Mouse (Mus musculus): ENCODE data around the gene Calcoco1. TPM values are rescaled to one million over a fixed set of nuclear protein-coding genes. Genes with fewer than 3 reads are reported as not detected.

The Calcoco1 gene
- polyA plus RNA-seq (2016; fragmentation: Nextera tagmentation; extraction: Ambion mirVana): 21.9 and 24.0 TPM in 2 replicates

- Histone ChIP-seq H3K9me3 (no peaks in the 10 kb centered on the region), H3K27ac (peak within 1 kb of the TSS; percentile 76), H3K36me3 (replicated peaks) (peaks cover 7% of the 10 kb centered on the region; the same call in 1 of the 2 replicates), H3K27me3 (ENCODE audit: poor library complexity, severe bottlenecking) (no peaks in the 10 kb centered on the region), H3K4me1 (peaks cover 19% of the 10 kb centered on the region), H3K4me3 (peak within 1 kb of the TSS; percentile 70)
- DNase-seq (ENCODE audit: extremely low spot score, low spot score): peak; percentile 100
- WGBS: 1% methylated on average over 27 of the region's 27 CpGs
Measured at GRCm38 (mm10) chr15:102721980-102722475, at the start of gene Calcoco1. Gene Calcoco1, minus strand, starts transcription at chr15:102722178.

- Histone ChIP-seq H3K27ac (no peak overlapping the region), H3K36me3 (replicated peaks) (no peaks in the 10 kb centered on the region)
Measured at GRCm38 (mm10) chr15:102770866-102771265, 48.9 kb upstream of the Calcoco1 start.

GRCm38 (mm10) chr15:102765207-102765606 is 43.2 kb upstream of the Calcoco1 start:
- DNase-seq (ENCODE audit: extremely low spot score, low spot score): no peak
- Histone ChIP-seq H3K27ac (no peak overlapping the region), H3K4me1 (no peaks in the 10 kb centered on the region; the same call in 1 of the 2 replicates), H3K9me3 (no peaks in the 10 kb centered on the region), H3K36me3 (replicated peaks) (no peaks in the 10 kb centered on the region), H3K4me3 (no peak overlapping the region), H3K27me3 (ENCODE audit: poor library complexity, severe bottlenecking) (peaks cover 73% of the 10 kb centered on the region)
- WGBS: 57% methylated on average over 2 of the region's 2 CpGs

More at GRCm38 (mm10) chr15:102770866-102771265, 48.9 kb upstream of the Calcoco1 start:
- no peak for DNase-seq (ENCODE audit: extremely low spot score, low spot score)
- H3K4me1 ChIP-seq: peaks cover 4% of the 10 kb centered on the region; the same call in 1 of the 2 replicates
- 38% methylated on average over 7 of the region's 7 CpGs for WGBS
- no peaks in the 10 kb centered on the region for H3K9me3 ChIP-seq
- H3K27me3 ChIP-seq (ENCODE audit: poor library complexity, severe bottlenecking): peaks cover 37% of the 10 kb centered on the region
- no peak overlapping the region for H3K4me3 ChIP-seq

GRCm38 (mm10) chr15:102761745-102762378 is 39.9 kb upstream of the Calcoco1 start:
- H3K9me3 ChIP-seq: no peaks in the 10 kb centered on the region
- peaks cover 86% of the 10 kb centered on the region for H3K27me3 ChIP-seq (ENCODE audit: poor library complexity, severe bottlenecking)
- H3K4me3 ChIP-seq: no peak overlapping the region
- 7% methylated on average over 7 of the region's 7 CpGs for WGBS
- no peaks in the 10 kb centered on the region; the same call in 1 of the 2 replicates for H3K4me1 ChIP-seq
- no peak overlapping the region for H3K27ac ChIP-seq
- H3K36me3 ChIP-seq (replicated peaks): no peaks in the 10 kb centered on the region
- peak; percentile 70 for DNase-seq (ENCODE audit: extremely low spot score, low spot score)

- Histone ChIP-seq H3K27me3 (ENCODE audit: poor library complexity, severe bottlenecking) (peaks cover 88% of the 10 kb centered on the region), H3K36me3 (replicated peaks) (no peaks in the 10 kb centered on the region), H3K4me3 (no peak overlapping the region), H3K27ac (no peak overlapping the region), H3K9me3 (no peaks in the 10 kb centered on the region), H3K4me1 (peaks cover 22% of the 10 kb centered on the region)
- DNase-seq (ENCODE audit: extremely low spot score, low spot score): no peak
- 96% methylated on average over 1 of the region's 1 CpGs for WGBS
Measured at GRCm38 (mm10) chr15:102757686-102758085, 35.7 kb upstream of the Calcoco1 start.

GRCm38 (mm10) chr15:102755053-102755452 is 33.1 kb upstream of the Calcoco1 start:
- H3K4me3 ChIP-seq: no peak overlapping the region
- DNase-seq (ENCODE audit: extremely low spot score, low spot score): no peak
- no peaks in the 10 kb centered on the region for H3K36me3 ChIP-seq (replicated peaks)
- 39% methylated on average over 5 of the region's 5 CpGs for whole genome bisulfite sequencing
- H3K9me3 ChIP-seq: no peaks in the 10 kb centered on the region
- peaks cover 23% of the 10 kb centered on the region for H3K4me1 ChIP-seq
- H3K27ac ChIP-seq: no peak overlapping the region
- peaks cover 90% of the 10 kb centered on the region for H3K27me3 ChIP-seq (ENCODE audit: poor library complexity, severe bottlenecking)

- peaks cover 90% of the 10 kb centered on the region for H3K27me3 ChIP-seq (ENCODE audit: poor library complexity, severe bottlenecking)
- H3K4me3 ChIP-seq: no peak overlapping the region
- H3K27ac ChIP-seq: no peak overlapping the region
- no peaks in the 10 kb centered on the region for H3K9me3 ChIP-seq
- peaks cover 23% of the 10 kb centered on the region for H3K4me1 ChIP-seq
- no peak for DNase-seq (ENCODE audit: extremely low spot score, low spot score)
- 66% methylated on average over 7 of the region's 7 CpGs for whole genome bisulfite sequencing
- H3K36me3 ChIP-seq (replicated peaks): no peaks in the 10 kb centered on the region
Measured at GRCm38 (mm10) chr15:102754361-102754760, 32.4 kb upstream of the Calcoco1 start.

GRCm38 (mm10) chr15:102753170-102753569 is 31.2 kb upstream of the Calcoco1 start:
- no peaks in the 10 kb centered on the region for H3K9me3 ChIP-seq

GRCm38 (mm10) chr15:102752164-102752563 is 30.2 kb upstream of the Calcoco1 start:
- Histone ChIP-seq H3K27ac (no peak overlapping the region), H3K27me3 (ENCODE audit: poor library complexity, severe bottlenecking) (peaks cover 98% of the 10 kb centered on the region), H3K4me1 (peaks cover 35% of the 10 kb centered on the region), H3K4me3 (no peak overlapping the region), H3K36me3 (replicated peaks) (no peaks in the 10 kb centered on the region), H3K9me3 (no peaks in the 10 kb centered on the region)
- 72% methylated on average over 1 of the region's 1 CpGs for WGBS
- DNase-seq (ENCODE audit: extremely low spot score, low spot score): no peak

More at GRCm38 (mm10) chr15:102753170-102753569, 31.2 kb upstream of the Calcoco1 start:
- H3K4me3 ChIP-seq: peak overlapping the region; percentile 24; the same call in 1 of the 2 replicates
- WGBS: 2% methylated on average over 13 of the region's 13 CpGs
- peaks cover 90% of the 10 kb centered on the region for H3K27me3 ChIP-seq (ENCODE audit: poor library complexity, severe bottlenecking)
- H3K27ac ChIP-seq: no peak overlapping the region
- peak; percentile 88 for DNase-seq (ENCODE audit: extremely low spot score, low spot score)
- H3K4me1 ChIP-seq: peaks cover 25% of the 10 kb centered on the region
- no peaks in the 10 kb centered on the region for H3K36me3 ChIP-seq (replicated peaks)

GRCm38 (mm10) chr15:102750241-102750640 is 28.3 kb upstream of the Calcoco1 start:
- no peak for DNase-seq (ENCODE audit: extremely low spot score, low spot score)
- WGBS: 88% methylated on average over 5 of the region's 5 CpGs
- no peak overlapping the region for H3K4me3 ChIP-seq
- peaks cover 54% of the 10 kb centered on the region for H3K4me1 ChIP-seq
- no peak overlapping the region for H3K27ac ChIP-seq
- no peaks in the 10 kb centered on the region for H3K9me3 ChIP-seq
- peaks cover 99% of the 10 kb centered on the region for H3K27me3 ChIP-seq (ENCODE audit: poor library complexity, severe bottlenecking)
- no peaks in the 10 kb centered on the region for H3K36me3 ChIP-seq (replicated peaks)

- no peaks in the 10 kb centered on the region for H3K36me3 ChIP-seq (replicated peaks)
- H3K27ac ChIP-seq: no peak overlapping the region
- no peak for DNase-seq (ENCODE audit: extremely low spot score, low spot score)
- H3K4me3 ChIP-seq: no peak overlapping the region
- peaks cover 55% of the 10 kb centered on the region for H3K4me1 ChIP-seq
- WGBS: 76% methylated on average over 1 of the region's 1 CpGs
- H3K27me3 ChIP-seq (ENCODE audit: poor library complexity, severe bottlenecking): peaks cover 99% of the 10 kb centered on the region
- no peaks in the 10 kb centered on the region for H3K9me3 ChIP-seq
Measured at GRCm38 (mm10) chr15:102749103-102749502, 27.1 kb upstream of the Calcoco1 start.

- Histone ChIP-seq H3K4me1 (peaks cover 57% of the 10 kb centered on the region), H3K9me3 (no peaks in the 10 kb centered on the region), H3K4me3 (peak overlapping the region; percentile 57), H3K36me3 (replicated peaks) (no peaks in the 10 kb centered on the region), H3K27me3 (ENCODE audit: poor library complexity, severe bottlenecking) (peaks cover 100% of the 10 kb centered on the region), H3K27ac (no peak overlapping the region)
- WGBS: 9% methylated on average over 8 of the region's 8 CpGs
- DNase-seq (ENCODE audit: extremely low spot score, low spot score): peak; percentile 29
Measured at GRCm38 (mm10) chr15:102747853-102748252, 25.9 kb upstream of the Calcoco1 start.

GRCm38 (mm10) chr15:102747286-102747640 is 25.3 kb upstream of the Calcoco1 start:
- H3K36me3 ChIP-seq (replicated peaks): no peaks in the 10 kb centered on the region
- DNase-seq (ENCODE audit: extremely low spot score, low spot score): peak; percentile 48
- peaks cover 57% of the 10 kb centered on the region for H3K4me1 ChIP-seq
- H3K27me3 ChIP-seq (ENCODE audit: poor library complexity, severe bottlenecking): peaks cover 100% of the 10 kb centered on the region
- H3K27ac ChIP-seq: peak overlapping the region; percentile 79
- H3K4me3 ChIP-seq: peak overlapping the region; percentile 57
- under 1% methylated on average over 20 of the region's 20 CpGs for WGBS
- no peaks in the 10 kb centered on the region for H3K9me3 ChIP-seq
